Mouse (Mus musculus): ENCODE measurements around the gene Rhd. TPM values are rescaled to one million over a fixed set of nuclear protein-coding genes. Genes with fewer than 3 reads are reported as not detected.
A peak's percentile ranks its signal among the peaks of the same experiment; 100 is the strongest.

The Rhd gene
- total and polyA plus RNA-seq, 2 experiments from 2014 or later: 0.98 to 1.5 TPM

- ATAC-seq (ENCODE audit: low FRiP score): peak; percentile 41; the same call in 1 of the 2 replicates
- H3K4me2 ChIP-seq (ENCODE audit: low read depth, low read length, poor library complexity, severe bottlenecking): peak overlapping the region; percentile 62
Measured at GRCm38 (mm10) chr4:134914122-134914863, 50.0 kb downstream of the Rhd start.

DNA sequence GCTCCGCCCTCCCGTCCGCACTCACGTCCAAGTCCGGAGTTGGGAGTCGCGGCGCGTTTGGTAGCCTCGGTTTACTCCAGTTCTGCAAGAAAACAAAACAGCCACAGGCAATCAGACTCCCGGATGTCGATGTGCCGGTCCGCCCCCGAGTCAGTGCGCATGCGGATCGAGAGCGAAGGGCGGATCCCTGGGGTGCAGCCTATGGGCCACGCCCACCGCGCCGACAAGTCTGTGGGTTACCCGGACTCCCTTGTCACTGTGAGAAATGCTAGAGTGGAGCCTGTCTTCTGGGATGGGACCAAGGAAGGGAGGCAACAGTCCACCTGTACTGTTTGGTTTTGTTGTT is 50.5 kb downstream of the Rhd start, which contains the start of gene Tmem50a:
Tmem50a (minus strand) TSS at position 161 of the 346 bp plus-strand sequence.
- H3K4me1 ChIP-seq (ENCODE audit: insufficient read depth, low read length): no peaks in the 10 kb centered on the region
- TF ChIP-seq CTCF (IDR thresholded peaks at IDR 0.05): no peak
- H3K9me3 ChIP-seq (ENCODE audit: low read length): no peaks in the 10 kb centered on the region
- peak within 1 kb of the TSS; percentile 80 for H3K27ac ChIP-seq (ENCODE audit: low read depth, low read length)
- no peaks in the 10 kb centered on the region for H3K27me3 ChIP-seq (ENCODE audit: insufficient read depth, low read length)
- H3K36me3 ChIP-seq (ENCODE audit: insufficient read depth, low read length): no peaks in the 10 kb centered on the region
- WGBS: 1% methylated on average over 24 of the region's 25 CpGs
- H3K9ac ChIP-seq (replicated peaks; ENCODE audit: low read length, poor library complexity, severe bottlenecking): peak within 1 kb of the TSS; percentile 79
- H3K4me2 ChIP-seq (ENCODE audit: low read depth, low read length, poor library complexity, severe bottlenecking): peak within 1 kb of the TSS; percentile 62
- DNase-seq (ENCODE audit: low spot score): peak; percentile 93
- peak within 1 kb of the TSS; percentile 70 for H3K4me3 ChIP-seq (ENCODE audit: low read depth, low read length)
- ATAC-seq (ENCODE audit: low FRiP score): peak; percentile 85

More at GRCm38 (mm10) chr4:134914122-134914863, 50.0 kb downstream of the Rhd start:
- no peaks in the 10 kb centered on the region for H3K27me3 ChIP-seq (ENCODE audit: insufficient read depth, low read length)
- H3K4me3 ChIP-seq (ENCODE audit: low read depth, low read length): peak overlapping the region; percentile 70
- WGBS: under 1% methylated on average over 43 of the region's 43 CpGs
- H3K9me3 ChIP-seq (ENCODE audit: low read length): no peaks in the 10 kb centered on the region
- H3K4me1 ChIP-seq (ENCODE audit: insufficient read depth, low read length): no peaks in the 10 kb centered on the region
- peak overlapping the region; percentile 80 for H3K27ac ChIP-seq (ENCODE audit: low read depth, low read length)
- H3K36me3 ChIP-seq (ENCODE audit: insufficient read depth, low read length): peaks cover 4% of the 10 kb centered on the region
- H3K9ac ChIP-seq (replicated peaks; ENCODE audit: low read length, poor library complexity, severe bottlenecking): peak overlapping the region; percentile 79
- DNase-seq (ENCODE audit: low spot score): no peak
- TF ChIP-seq CTCF (IDR thresholded peaks at IDR 0.05): no peak

DNA sequence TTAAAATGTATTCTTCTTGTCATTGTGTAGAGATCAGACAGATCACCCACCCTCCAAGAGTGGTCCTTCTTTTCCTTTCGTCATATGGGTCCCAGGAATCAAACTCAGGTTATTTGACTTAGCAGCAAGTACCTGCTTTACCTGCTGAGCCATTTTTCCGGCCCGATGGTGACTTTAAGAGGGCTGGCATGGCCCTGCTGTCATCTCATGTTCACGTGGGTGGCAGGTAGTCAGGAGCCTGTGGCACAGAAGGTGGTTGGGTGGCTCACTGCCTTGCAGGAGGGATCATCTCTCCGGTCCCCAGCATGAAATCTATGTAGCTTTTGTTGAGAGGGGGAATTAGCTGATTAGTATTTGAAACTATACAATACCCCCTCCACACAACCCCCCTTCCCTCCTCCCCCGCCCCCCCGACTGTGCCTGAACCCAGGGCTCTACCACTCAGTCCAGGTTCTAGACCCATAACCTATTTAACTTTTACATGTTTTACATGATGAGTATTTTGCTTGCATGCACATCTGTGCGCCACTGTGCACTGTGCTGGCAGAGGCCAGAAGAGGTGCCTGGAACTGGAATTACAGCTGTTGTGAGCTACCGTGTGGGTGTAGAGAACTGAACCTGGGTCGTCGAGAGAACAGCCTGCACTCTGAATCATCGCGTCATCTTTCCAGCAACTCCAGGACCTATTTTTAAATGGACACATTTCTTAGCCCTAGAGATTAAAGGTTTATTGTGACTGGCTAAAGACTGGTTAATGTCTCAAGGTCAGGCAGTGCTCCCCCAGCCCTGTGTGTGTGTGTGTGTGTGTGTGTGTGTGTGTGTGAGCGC is 51.1 kb downstream of the Rhd start:
- DNase-seq (ENCODE audit: low spot score): no peak
- Histone ChIP-seq H3K9ac (replicated peaks; ENCODE audit: low read length, poor library complexity, severe bottlenecking) (peak overlapping the region; percentile 79), H3K9me3 (ENCODE audit: low read length) (no peaks in the 10 kb centered on the region), H3K36me3 (ENCODE audit: insufficient read depth, low read length) (no peaks in the 10 kb centered on the region), H3K4me3 (ENCODE audit: low read depth, low read length) (peak overlapping the region; percentile 70), H3K4me1 (ENCODE audit: insufficient read depth, low read length) (no peaks in the 10 kb centered on the region), H3K27me3 (ENCODE audit: insufficient read depth, low read length) (no peaks in the 10 kb centered on the region), H3K27ac (ENCODE audit: low read depth, low read length) (peak overlapping the region; percentile 80; the same call in 1 of the 2 replicates), H3K4me2 (ENCODE audit: low read depth, low read length, poor library complexity, severe bottlenecking) (peak overlapping the region; percentile 62)
- no peak for TF ChIP-seq CTCF (IDR thresholded peaks at IDR 0.05)
- WGBS: 53% methylated on average over 14 of the region's 14 CpGs
- ATAC-seq (ENCODE audit: low FRiP score): peak; percentile 32; the same call in 1 of the 2 replicates

DNA sequence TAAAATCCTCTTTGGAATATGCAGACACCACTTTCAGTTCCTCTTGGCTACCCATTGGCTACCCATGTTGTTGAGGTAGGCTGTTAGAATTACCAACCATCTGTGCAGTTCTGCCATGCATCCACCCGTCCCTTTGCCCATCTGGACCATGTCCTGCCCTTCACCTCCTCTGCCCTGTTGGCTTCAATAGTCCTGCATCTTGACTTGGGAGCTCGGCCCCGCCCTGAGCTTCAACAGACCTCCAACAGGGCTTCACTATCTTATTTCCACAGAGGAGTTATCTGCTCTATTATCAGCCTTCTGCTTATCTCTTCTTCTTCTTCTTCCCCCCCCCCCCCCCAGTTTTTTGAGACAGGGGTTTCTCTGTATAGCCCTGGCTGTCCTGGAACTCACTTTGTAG is 52.9 kb downstream of the Rhd start:
- 78% methylated on average over 3 of the region's 3 CpGs for WGBS
- Histone ChIP-seq H3K9me3 (ENCODE audit: low read length) (no peaks in the 10 kb centered on the region), H3K9ac (replicated peaks; ENCODE audit: low read length, poor library complexity, severe bottlenecking) (no peak overlapping the region), H3K36me3 (ENCODE audit: insufficient read depth, low read length) (no peaks in the 10 kb centered on the region), H3K4me2 (ENCODE audit: low read depth, low read length, poor library complexity, severe bottlenecking) (no peak overlapping the region), H3K27ac (ENCODE audit: low read depth, low read length) (no peak overlapping the region), H3K27me3 (ENCODE audit: insufficient read depth, low read length) (no peaks in the 10 kb centered on the region), H3K4me1 (ENCODE audit: insufficient read depth, low read length) (no peaks in the 10 kb centered on the region), H3K4me3 (ENCODE audit: low read depth, low read length) (no peak overlapping the region)
- no peak for TF ChIP-seq CTCF (IDR thresholded peaks at IDR 0.05)
- DNase-seq (ENCODE audit: low spot score) (no peak), ATAC-seq (ENCODE audit: low FRiP score) (no peak)

GRCm38 (mm10) chr4:134918381-134918780 is 54.0 kb downstream of the Rhd start:
- Histone ChIP-seq H3K27ac (ENCODE audit: low read depth, low read length) (no peak overlapping the region), H3K9me3 (ENCODE audit: low read length) (no peaks in the 10 kb centered on the region), H3K27me3 (ENCODE audit: insufficient read depth, low read length) (no peaks in the 10 kb centered on the region), H3K36me3 (ENCODE audit: insufficient read depth, low read length) (no peaks in the 10 kb centered on the region), H3K4me3 (ENCODE audit: low read depth, low read length) (no peak overlapping the region), H3K4me2 (ENCODE audit: low read depth, low read length, poor library complexity, severe bottlenecking) (no peak overlapping the region), H3K9ac (replicated peaks; ENCODE audit: low read length, poor library complexity, severe bottlenecking) (no peak overlapping the region), H3K4me1 (ENCODE audit: insufficient read depth, low read length) (no peaks in the 10 kb centered on the region)
- no peak for DNase-seq (ENCODE audit: low spot score)
- ATAC-seq (ENCODE audit: low FRiP score): no peak
- TF ChIP-seq CTCF (IDR thresholded peaks at IDR 0.05): no peak
- 65% methylated on average over 7 of the region's 7 CpGs for WGBS

All from midbrain, postnatal 0 days (tissue).